Mouse (Mus musculus): ENCODE results near the gene Suds3. TPM values are rescaled to one million over a fixed set of nuclear protein-coding genes. Genes with fewer than 3 reads are reported as not detected.

The Suds3 gene
- polyA plus RNA-seq, 1 experiment from 2014 or later, result 52.9 TPM

DNA sequence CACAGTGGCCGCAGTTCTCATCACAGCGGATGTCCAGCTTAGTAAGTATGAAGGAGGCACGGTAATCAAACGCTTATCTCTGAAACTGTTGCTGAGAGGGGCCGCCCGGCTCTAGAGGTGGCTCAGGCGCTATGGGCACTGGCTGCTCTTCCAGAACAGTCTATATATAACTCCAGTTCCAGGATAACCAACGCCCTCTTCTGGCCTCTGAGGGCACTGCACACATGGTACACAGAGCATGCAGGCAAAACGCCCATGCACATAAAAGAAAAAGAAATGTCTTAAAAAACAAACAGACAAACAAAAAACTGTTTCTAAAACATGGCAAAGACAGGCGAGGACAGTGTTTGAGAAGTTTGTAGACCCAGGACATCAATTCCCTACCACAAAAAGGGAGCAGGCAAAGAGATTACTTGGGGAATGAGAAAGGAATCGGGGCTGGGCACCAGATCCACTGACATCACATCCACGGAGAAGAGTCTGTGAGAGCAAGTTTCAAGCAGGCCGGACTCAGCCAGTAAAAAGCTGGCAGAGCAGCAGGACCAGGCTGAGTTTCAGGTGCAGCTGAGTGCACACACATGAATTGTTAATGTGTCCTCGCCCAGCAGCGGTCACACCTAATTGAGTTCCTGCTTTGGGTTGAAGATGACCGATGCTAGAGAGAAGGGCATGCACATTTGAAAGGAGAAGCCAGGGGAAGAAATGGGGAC is 4.7 kb downstream of the Suds3 start:
- Histone ChIP-seq H3K9ac (replicated peaks; ENCODE audit: low read length) (no peak overlapping the region), H3K4me2 (ENCODE audit: low read length) (no peak overlapping the region), H3K27ac (replicated peaks; ENCODE audit: low read depth, low read length) (no peak overlapping the region), H3K36me3 (ENCODE audit: control insufficient read depth, insufficient read depth, low read length) (peaks cover 66% of the 10 kb centered on the region), H3K4me3 (replicated peaks; ENCODE audit: low read depth, low read length) (no peak overlapping the region), H3K9me3 (ENCODE audit: control insufficient read depth, low read length) (no peaks in the 10 kb centered on the region), H3K4me1 (ENCODE audit: control insufficient read depth, insufficient read depth, low read length) (peaks cover 5% of the 10 kb centered on the region; the same call in 1 of the 2 replicates), H3K27me3 (ENCODE audit: control insufficient read depth, insufficient read depth, low read length) (no peaks in the 10 kb centered on the region)
- DNase-seq (no peak), ATAC-seq (ENCODE audit: low FRiP score, low TSS enrichment) (no peak)
- WGBS, result 91% methylated on average over 16 of the region's 16 CpGs

DNA sequence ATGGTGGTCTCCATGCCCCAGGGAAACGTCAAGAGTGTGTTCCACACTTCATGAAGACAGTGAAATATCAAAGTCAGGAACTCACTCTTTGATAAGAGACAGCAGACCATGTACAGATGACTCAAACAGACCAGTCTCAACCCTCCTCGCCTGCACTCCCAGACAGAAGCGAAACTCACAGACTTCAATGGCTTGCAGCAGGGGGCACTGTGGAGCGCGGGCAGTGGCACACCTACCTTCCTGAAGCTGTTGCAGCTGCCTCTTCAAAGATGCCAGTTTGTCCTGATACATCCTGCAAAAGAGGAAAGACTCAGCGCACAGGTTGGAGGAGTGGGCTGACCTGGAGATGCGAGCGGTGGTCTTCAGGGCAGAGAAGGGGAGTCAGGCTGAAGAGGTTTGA is 6.4 kb downstream of the Suds3 start:
- 0 out of 2 replicates have a peak, but pooled peaks cover 4% of the 10 kb centered on the region for H3K4me1 ChIP-seq (ENCODE audit: control insufficient read depth, insufficient read depth, low read length)
- DNase-seq, result no peak
- H3K4me3 ChIP-seq (replicated peaks; ENCODE audit: low read depth, low read length), result no peak overlapping the region
- H3K27ac ChIP-seq (replicated peaks; ENCODE audit: low read depth, low read length), result no peak overlapping the region
- 90% methylated on average over 8 of the region's 8 CpGs for WGBS
- no peaks in the 10 kb centered on the region for H3K27me3 ChIP-seq (ENCODE audit: control insufficient read depth, insufficient read depth, low read length)
- H3K9ac ChIP-seq (replicated peaks; ENCODE audit: low read length), result no peak overlapping the region
- H3K9me3 ChIP-seq (ENCODE audit: control insufficient read depth, low read length), result no peaks in the 10 kb centered on the region
- no peak overlapping the region for H3K4me2 ChIP-seq (ENCODE audit: low read length)
- ATAC-seq (ENCODE audit: low FRiP score, low TSS enrichment), result no peak
- peaks cover 83% of the 10 kb centered on the region for H3K36me3 ChIP-seq (ENCODE audit: control insufficient read depth, insufficient read depth, low read length)

GRCm38 (mm10) chr5:117108731-117109130 is 7.2 kb downstream of the Suds3 start:
- ATAC-seq (ENCODE audit: low FRiP score, low TSS enrichment) (no peak), DNase-seq (no peak)
- Histone ChIP-seq H3K4me1 (ENCODE audit: control insufficient read depth, insufficient read depth, low read length) (no peaks in the 10 kb centered on the region), H3K9ac (replicated peaks; ENCODE audit: low read length) (no peak overlapping the region), H3K4me3 (replicated peaks; ENCODE audit: low read depth, low read length) (no peak overlapping the region), H3K27me3 (ENCODE audit: control insufficient read depth, insufficient read depth, low read length) (no peaks in the 10 kb centered on the region), H3K36me3 (ENCODE audit: control insufficient read depth, insufficient read depth, low read length) (peaks cover 91% of the 10 kb centered on the region), H3K27ac (replicated peaks; ENCODE audit: low read depth, low read length) (no peak overlapping the region), H3K9me3 (ENCODE audit: control insufficient read depth, low read length) (no peaks in the 10 kb centered on the region), H3K4me2 (ENCODE audit: low read length) (no peak overlapping the region)
- WGBS, result 96% methylated on average over 13 of the region's 13 CpGs

DNA sequence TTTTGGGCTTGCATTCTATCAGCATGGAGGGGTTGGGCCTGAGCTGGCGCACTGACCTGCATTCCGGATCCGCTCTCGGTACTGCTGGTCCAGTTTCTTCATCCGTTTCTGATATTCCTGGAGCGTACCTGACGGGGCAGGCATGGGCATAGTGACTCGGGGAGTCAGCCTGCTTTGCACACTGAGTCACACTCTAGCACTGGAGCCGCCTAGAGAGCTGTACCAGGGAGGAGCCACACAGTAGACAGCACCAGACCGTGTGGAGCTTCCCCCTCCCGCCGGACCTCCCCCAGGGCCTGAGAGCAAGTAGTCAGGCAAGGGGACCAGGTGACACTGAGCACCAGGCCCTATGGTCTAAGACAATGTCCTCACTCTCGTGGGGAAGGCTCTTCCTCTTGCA is 7.6 kb downstream of the Suds3 start:
- 95% methylated on average over 13 of the region's 13 CpGs for WGBS
- Histone ChIP-seq H3K4me3 (replicated peaks; ENCODE audit: low read depth, low read length) (no peak overlapping the region), H3K9ac (replicated peaks; ENCODE audit: low read length) (no peak overlapping the region), H3K27ac (replicated peaks; ENCODE audit: low read depth, low read length) (no peak overlapping the region), H3K4me1 (ENCODE audit: control insufficient read depth, insufficient read depth, low read length) (no peaks in the 10 kb centered on the region), H3K9me3 (ENCODE audit: control insufficient read depth, low read length) (no peaks in the 10 kb centered on the region), H3K4me2 (ENCODE audit: low read length) (no peak overlapping the region), H3K27me3 (ENCODE audit: control insufficient read depth, insufficient read depth, low read length) (no peaks in the 10 kb centered on the region), H3K36me3 (ENCODE audit: control insufficient read depth, insufficient read depth, low read length) (peaks cover 92% of the 10 kb centered on the region)
- DNase-seq (no peak), ATAC-seq (ENCODE audit: low FRiP score, low TSS enrichment) (no peak)

DNA sequence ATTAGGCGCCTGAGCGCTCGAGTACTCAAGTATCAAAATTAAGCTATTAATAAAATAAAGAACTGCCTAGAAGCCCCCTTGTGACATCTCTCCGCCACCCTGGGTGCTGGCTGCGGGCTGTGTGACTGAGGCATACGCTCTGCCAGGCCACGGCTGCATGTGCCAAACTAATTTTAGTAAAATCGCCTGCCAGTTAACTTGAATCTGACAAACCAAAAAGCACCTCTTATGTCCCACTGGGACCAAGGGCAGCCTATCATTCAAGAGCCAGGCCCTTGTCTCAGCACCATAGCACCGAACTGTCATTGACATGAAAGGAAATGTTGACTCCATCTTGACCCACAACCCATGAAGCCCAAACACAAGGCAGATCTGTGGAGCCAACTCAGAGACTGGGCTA is 10.2 kb downstream of the Suds3 start:
- no peaks in the 10 kb centered on the region for H3K9me3 ChIP-seq (ENCODE audit: control insufficient read depth, low read length)
- ATAC-seq (ENCODE audit: low FRiP score, low TSS enrichment) (no peak), DNase-seq (no peak)
- whole genome bisulfite sequencing, result 89% methylated on average over 9 of the region's 9 CpGs
- no peak overlapping the region for H3K9ac ChIP-seq (replicated peaks; ENCODE audit: low read length)
- no peak overlapping the region for H3K4me3 ChIP-seq (replicated peaks; ENCODE audit: low read depth, low read length)
- H3K4me2 ChIP-seq (ENCODE audit: low read length), result no peak overlapping the region
- peaks cover 93% of the 10 kb centered on the region for H3K36me3 ChIP-seq (ENCODE audit: control insufficient read depth, insufficient read depth, low read length)
- no peaks in the 10 kb centered on the region for H3K4me1 ChIP-seq (ENCODE audit: control insufficient read depth, insufficient read depth, low read length)
- no peak overlapping the region for H3K27ac ChIP-seq (replicated peaks; ENCODE audit: low read depth, low read length)
- no peaks in the 10 kb centered on the region for H3K27me3 ChIP-seq (ENCODE audit: control insufficient read depth, insufficient read depth, low read length)

DNA sequence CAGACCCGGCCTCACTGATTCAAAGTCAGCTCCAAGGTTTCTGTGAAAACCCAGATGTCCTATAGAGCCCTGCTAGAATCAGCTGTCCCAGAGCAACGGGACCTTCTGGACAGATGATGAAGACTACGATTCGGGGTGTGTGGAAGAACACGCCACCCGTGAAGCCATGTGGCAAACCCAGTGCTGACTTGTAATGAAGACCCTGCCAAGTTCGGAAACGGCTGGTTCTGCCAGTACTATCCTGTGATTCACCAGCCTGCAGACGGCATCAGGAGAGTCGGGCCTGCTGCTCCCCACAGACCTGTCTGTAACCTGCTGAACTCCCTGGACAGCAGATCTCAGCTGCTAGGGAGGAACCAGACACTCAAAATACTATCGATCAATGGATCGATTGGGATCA is 11.6 kb downstream of the Suds3 start:
- H3K4me1 ChIP-seq (ENCODE audit: control insufficient read depth, insufficient read depth, low read length), result no peaks in the 10 kb centered on the region
- H3K4me3 ChIP-seq (replicated peaks; ENCODE audit: low read depth, low read length), result no peak overlapping the region
- ATAC-seq (ENCODE audit: low FRiP score, low TSS enrichment) (no peak), DNase-seq (no peak)
- H3K27me3 ChIP-seq (ENCODE audit: control insufficient read depth, insufficient read depth, low read length), result no peaks in the 10 kb centered on the region
- no peak overlapping the region for H3K27ac ChIP-seq (replicated peaks; ENCODE audit: low read depth, low read length)
- H3K4me2 ChIP-seq (ENCODE audit: low read length), result no peak overlapping the region
- no peak overlapping the region for H3K9ac ChIP-seq (replicated peaks; ENCODE audit: low read length)
- no peaks in the 10 kb centered on the region for H3K9me3 ChIP-seq (ENCODE audit: control insufficient read depth, low read length)
- WGBS, result 97% methylated on average over 12 of the region's 12 CpGs
- peaks cover 99% of the 10 kb centered on the region for H3K36me3 ChIP-seq (ENCODE audit: control insufficient read depth, insufficient read depth, low read length)

- Histone ChIP-seq H3K4me2 (ENCODE audit: low read length) (no peak overlapping the region), H3K4me3 (replicated peaks; ENCODE audit: low read depth, low read length) (no peak overlapping the region), H3K36me3 (ENCODE audit: control insufficient read depth, insufficient read depth, low read length) (peaks cover 98% of the 10 kb centered on the region), H3K4me1 (ENCODE audit: control insufficient read depth, insufficient read depth, low read length) (no peaks in the 10 kb centered on the region), H3K9me3 (ENCODE audit: control insufficient read depth, low read length) (no peaks in the 10 kb centered on the region), H3K9ac (replicated peaks; ENCODE audit: low read length) (no peak overlapping the region), H3K27ac (replicated peaks; ENCODE audit: low read depth, low read length) (no peak overlapping the region), H3K27me3 (ENCODE audit: control insufficient read depth, insufficient read depth, low read length) (no peaks in the 10 kb centered on the region)
- 95% methylated on average over 20 of the region's 20 CpGs for WGBS
- DNase-seq (no peak), ATAC-seq (ENCODE audit: low FRiP score, low TSS enrichment) (no peak)
These were observed 12.6 kb downstream of the Suds3 start for GRCm38 (mm10) chr5:117103194-117103929.

GRCm38 (mm10) chr5:117099742-117100141 is 16.2 kb downstream of the Suds3 start:
- H3K27ac ChIP-seq (replicated peaks; ENCODE audit: low read depth, low read length), result no peak overlapping the region
- WGBS, result 89% methylated on average over 11 of the region's 11 CpGs
- no peak overlapping the region for H3K9ac ChIP-seq (replicated peaks; ENCODE audit: low read length)
- H3K36me3 ChIP-seq (ENCODE audit: control insufficient read depth, insufficient read depth, low read length), result peaks cover 84% of the 10 kb centered on the region
- ATAC-seq (ENCODE audit: low FRiP score, low TSS enrichment) (no peak), DNase-seq (no peak)
- H3K4me2 ChIP-seq (ENCODE audit: low read length), result no peak overlapping the region
- no peak overlapping the region for H3K4me3 ChIP-seq (replicated peaks; ENCODE audit: low read depth, low read length)
- H3K9me3 ChIP-seq (ENCODE audit: control insufficient read depth, low read length), result no peaks in the 10 kb centered on the region
- no peaks in the 10 kb centered on the region for H3K4me1 ChIP-seq (ENCODE audit: control insufficient read depth, insufficient read depth, low read length)
- no peaks in the 10 kb centered on the region for H3K27me3 ChIP-seq (ENCODE audit: control insufficient read depth, insufficient read depth, low read length)

- no peaks in the 10 kb centered on the region for H3K4me1 ChIP-seq (ENCODE audit: control insufficient read depth, insufficient read depth, low read length)
- WGBS, result 88% methylated on average over 5 of the region's 5 CpGs
- DNase-seq (no peak), ATAC-seq (ENCODE audit: low FRiP score, low TSS enrichment) (no peak)
- no peak overlapping the region for H3K4me2 ChIP-seq (ENCODE audit: low read length)
- no peak overlapping the region for H3K4me3 ChIP-seq (replicated peaks; ENCODE audit: low read depth, low read length)
- peaks cover 84% of the 10 kb centered on the region for H3K36me3 ChIP-seq (ENCODE audit: control insufficient read depth, insufficient read depth, low read length)
- no peaks in the 10 kb centered on the region for H3K9me3 ChIP-seq (ENCODE audit: control insufficient read depth, low read length)
- no peaks in the 10 kb centered on the region for H3K27me3 ChIP-seq (ENCODE audit: control insufficient read depth, insufficient read depth, low read length)
- no peak overlapping the region for H3K9ac ChIP-seq (replicated peaks; ENCODE audit: low read length)
- H3K27ac ChIP-seq (replicated peaks; ENCODE audit: low read depth, low read length), result no peak overlapping the region
These were observed 16.9 kb downstream of the Suds3 start for GRCm38 (mm10) chr5:117099008-117099407.
